Mouse (Mus musculus) CD4-positive naive resting alpha-beta T cell, adult 57 days (primary cell): Measurements from ENCODE around the gene Tac2. TPM values are rescaled to one million over a fixed set of nuclear protein-coding genes. Genes with fewer than 3 reads are reported as not detected.

Source experiments
- total RNA-seq: library from RNA; stranded (reverse); gene quantifications from one replicate; pipeline ENCODE4 v1.2.4, GENCODE M21; 2023

The Tac2 gene
- not detected for total RNA-seq

GRCm38 (mm10) chr10:127724178-127724577 lies at the start of gene Tac2:
Gene Tac2 (plus strand): TSS chr10:127724478.

GRCm38 (mm10) chr10:127704766-127705220 lies 19.5 kb upstream of the Tac2 start, which contains the start of gene Myo1a:
Gene Myo1a (plus strand): TSS chr10:127705170.

GRCm38 (mm10) chr10:127739083-127739660 lies 14.9 kb downstream of the Tac2 start, which contains the start of gene Zbtb39:
Gene Zbtb39 (plus strand): TSS chr10:127739538.

DNA sequence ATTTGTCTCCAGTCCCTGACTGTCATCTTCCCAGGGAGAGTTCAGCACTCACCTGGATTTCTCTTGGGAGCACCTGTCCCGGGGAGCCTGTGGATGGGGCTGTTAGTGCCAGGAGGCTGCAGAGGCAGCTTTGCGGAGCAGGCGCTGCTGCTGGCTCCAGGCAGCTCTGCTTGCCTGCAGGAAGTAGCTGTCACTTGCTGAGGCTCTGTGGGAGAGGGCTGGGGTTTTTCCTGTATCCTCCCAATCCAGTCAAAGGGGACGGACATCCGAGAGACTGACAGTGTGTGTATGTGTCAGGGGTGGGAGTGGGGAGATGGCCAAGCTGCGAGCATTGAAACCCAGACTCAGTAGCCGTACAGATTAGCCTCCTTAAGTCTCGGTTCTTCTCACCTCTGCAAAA lies 27.3 kb downstream of the Tac2 start, which contains the start of gene Gpr182:
Gpr182 (minus strand) TSS at position 185 of the 400 bp plus-strand sequence.

GRCm38 (mm10) chr10:127759181-127760110 lies 35.2 kb downstream of the Tac2 start, which contains the start of the genes Rdh1 and Rdh16f1:
Gene Rdh1 (plus strand): TSS chr10:127759721.
Gene Rdh16f1 (plus strand): TSS chr10:127759787.

GRCm38 (mm10) chr10:127776011-127776410 lies 51.7 kb downstream of the Tac2 start, which contains the start of gene Rdh9:
Gene Rdh9 (plus strand): TSS chr10:127776386.

Other genes starting within 250 kb of the Tac2 start
- 6.2 TPM for gene Stac3, start 222.8 kb upstream of the Tac2 start, total RNA-seq
- not detected for gene Ndufa4l2, start 209.5 kb upstream of the Tac2 start, total RNA-seq
- gene Shmt2, start 202.0 kb upstream of the Tac2 start, total RNA-seq = 70.1 TPM
- gene Nxph4, start 189.9 kb upstream of the Tac2 start, total RNA-seq = not detected
- 9.4 TPM for gene Lrp1, start 103.3 kb upstream of the Tac2 start, total RNA-seq
- gene Stat6, start 81.5 kb upstream of the Tac2 start, total RNA-seq = 196 TPM
- gene Nemp1, start 57.6 kb upstream of the Tac2 start, total RNA-seq = 7.1 TPM
- 48.2 TPM for gene Nab2, start 55.9 kb upstream of the Tac2 start, total RNA-seq
- 0.33 TPM for gene Myo1a, start 19.3 kb upstream of the Tac2 start, total RNA-seq
- gene Zbtb39, start 15.1 kb downstream of the Tac2 start, total RNA-seq = 10.6 TPM
- gene Gpr182, start 27.3 kb downstream of the Tac2 start, total RNA-seq = 0.41 TPM
- gene Rdh1, start 35.2 kb downstream of the Tac2 start, total RNA-seq = 0.18 TPM
- gene Rdh16f1, start 35.3 kb downstream of the Tac2 start, total RNA-seq = not detected
- 0.80 TPM for gene Rdh9, start 51.9 kb downstream of the Tac2 start, total RNA-seq
- not detected for gene Rdh16, start 76.7 kb downstream of the Tac2 start, total RNA-seq
- not detected for gene Rdh19, start 125.5 kb downstream of the Tac2 start, total RNA-seq
- not detected for gene Rdh16f2, start 142.0 kb downstream of the Tac2 start, total RNA-seq
- gene Rdh7, start 164.3 kb downstream of the Tac2 start, total RNA-seq = not detected
- gene Sdr9c7, start 174.0 kb downstream of the Tac2 start, total RNA-seq = not detected